Mouse (Mus musculus) lung, embryonic 16.5 days (tissue): ENCODE measurements around the gene Sap18b. TPM values are rescaled to one million over a fixed set of nuclear protein-coding genes. Genes with fewer than 3 reads are reported as not detected.

ENCODE experiments used
- ATAC-seq: fragments of 200-750 bp; cut with Nextera tagmentation; 2 replicates; pipeline ENCODE4 v1.8.0; 2017; ENCODE audit warnings: low read depth, mild to moderate bottlenecking, moderate library complexity
- H3K27ac ChIP-seq: fragments of 300-500 bp; sonication (generic); 2 replicates; pipeline ENCODE4 v1.5.1; 2014; ENCODE audit warnings: mild to moderate bottlenecking, control low read depth, low read length
- H3K27me3 ChIP-seq: fragments of 300-500 bp; sonication (generic); 2 replicates; pipeline ENCODE4 v1.6.1; 2014; ENCODE audit warnings: low read depth, low read length, mixed read lengths; ENCODE audit not compliant: control insufficient read depth, insufficient read depth
- H3K36me3 ChIP-seq: fragments of 300-500 bp; sonication (generic); 2 replicates; pipeline ENCODE4 v1.6.1; 2014; ENCODE audit warnings: low read length; ENCODE audit not compliant: control insufficient read depth, insufficient read depth
- H3K4me1 ChIP-seq: fragments of 300-500 bp; sonication (generic); replicated peaks from 2 replicates; pipeline ENCODE4 v1.6.1; 2014; ENCODE audit warnings: low read length, mixed read lengths; ENCODE audit not compliant: control insufficient read depth, insufficient read depth
- H3K4me2 ChIP-seq: fragments of 300-500 bp; sonication (generic); 2 replicates; pipeline ENCODE4 v1.6.1; 2014; ENCODE audit warnings: low read depth, low read length, control low read depth
- H3K4me3 ChIP-seq: fragments of 300-500 bp; sonication (generic); 2 replicates; pipeline ENCODE4 v1.5.1; 2014; ENCODE audit warnings: mild to moderate bottlenecking, low read length, control low read depth
- H3K9ac ChIP-seq: fragments of 300-500 bp; sonication (generic); 2 replicates; pipeline ENCODE4 v1.6.1; 2014; ENCODE audit warnings: low read length, control low read depth
- H3K9me3 ChIP-seq: fragments of 300-500 bp; sonication (generic); 2 replicates; pipeline ENCODE4 v1.6.1; 2016; ENCODE audit warnings: low read length; ENCODE audit not compliant: control insufficient read depth
- WGBS: fragments of 180-500 bp; shearing (Covaris S2); extraction: QIAGEN DNeasy Blood & Tissue Kit; methylation state at CpG from one replicate; pipeline ENCODE4 v1.1.7; 2014; 5-methylcytosine and 5-hydroxymethylcytosine counted together
- polyA plus RNA-seq: library from polyadenylated mRNA; unstranded; fragments of >200 nt; fragmentation: Nextera tagmentation; extraction: Ambion mirVana; gene quantifications from 2 replicates; pipeline ENCODE4 v1.2.1, GENCODE M21; 2015

Sap18b gene
- polyA plus RNA-seq, 1 experiment from 2014 or later: 339 TPM

DNA sequence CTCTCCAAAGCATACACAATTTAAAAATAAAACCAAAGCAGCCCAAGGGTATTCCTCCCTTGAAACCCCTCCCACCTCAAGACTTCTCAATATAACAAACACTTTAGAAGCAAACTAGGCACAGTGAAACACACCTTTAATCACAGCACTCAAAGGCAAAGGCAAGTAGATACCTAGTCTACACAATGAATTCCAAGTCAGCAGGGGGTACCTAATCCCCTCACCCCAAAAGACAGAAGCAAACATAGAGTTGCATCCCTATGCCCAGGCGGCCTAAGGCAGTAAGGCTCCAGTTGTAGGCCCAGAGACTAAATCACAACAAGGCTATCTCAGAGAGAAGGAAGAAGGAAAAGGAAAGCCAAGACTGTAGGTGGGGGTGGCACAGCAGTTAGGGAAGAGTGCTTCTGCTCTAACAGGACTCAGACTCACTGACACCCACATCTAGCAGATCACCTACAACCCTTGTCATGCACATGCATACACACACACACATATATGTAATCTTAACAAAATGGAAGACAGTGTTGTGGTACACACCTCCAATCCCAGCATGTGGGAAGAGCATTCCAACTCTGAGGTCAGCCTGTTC lies 23.6 kb upstream of the Sap18b start:
- Histone ChIP-seq H3K4me2 (no peak overlapping the region), H3K27me3 (no peaks in the 10 kb centered on the region), H3K9me3 (no peaks in the 10 kb centered on the region), H3K4me3 (no peak overlapping the region), H3K9ac (no peak overlapping the region), H3K4me1 (peaks cover 16% of the 10 kb centered on the region), H3K27ac (no peak overlapping the region), H3K36me3 (no peaks in the 10 kb centered on the region; the same call in 1 of the 2 replicates)
- WGBS: 78% methylated on average over 1 of the region's 1 CpGs
- no peak for ATAC-seq

DNA sequence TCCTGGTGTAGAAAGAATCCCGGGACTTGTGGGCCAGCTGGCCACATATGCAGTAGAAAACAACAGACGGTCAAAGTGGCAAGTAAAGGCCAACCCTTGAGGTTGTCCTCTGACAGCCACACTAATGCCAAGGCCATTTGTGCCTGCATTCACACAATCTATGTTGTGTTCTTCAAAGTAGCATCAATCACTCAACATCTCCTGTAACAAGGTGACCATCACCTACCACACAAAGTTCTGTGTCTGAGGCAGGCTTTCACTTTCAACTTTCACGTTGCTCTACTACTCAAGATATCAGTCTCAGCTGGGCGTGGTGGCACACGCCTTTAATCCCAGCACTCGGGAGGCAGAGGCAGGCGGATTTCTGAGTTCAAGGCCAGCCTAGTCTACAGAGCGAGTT lies 22.9 kb upstream of the Sap18b start:
- Histone ChIP-seq H3K36me3 (no peaks in the 10 kb centered on the region; the same call in 1 of the 2 replicates), H3K27ac (no peak overlapping the region), H3K4me1 (peaks cover 16% of the 10 kb centered on the region), H3K9me3 (no peaks in the 10 kb centered on the region), H3K27me3 (no peaks in the 10 kb centered on the region), H3K4me3 (no peak overlapping the region), H3K4me2 (no peak overlapping the region), H3K9ac (no peak overlapping the region)
- ATAC-seq: no peak
- WGBS: 79% methylated on average over 8 of the region's 8 CpGs

DNA sequence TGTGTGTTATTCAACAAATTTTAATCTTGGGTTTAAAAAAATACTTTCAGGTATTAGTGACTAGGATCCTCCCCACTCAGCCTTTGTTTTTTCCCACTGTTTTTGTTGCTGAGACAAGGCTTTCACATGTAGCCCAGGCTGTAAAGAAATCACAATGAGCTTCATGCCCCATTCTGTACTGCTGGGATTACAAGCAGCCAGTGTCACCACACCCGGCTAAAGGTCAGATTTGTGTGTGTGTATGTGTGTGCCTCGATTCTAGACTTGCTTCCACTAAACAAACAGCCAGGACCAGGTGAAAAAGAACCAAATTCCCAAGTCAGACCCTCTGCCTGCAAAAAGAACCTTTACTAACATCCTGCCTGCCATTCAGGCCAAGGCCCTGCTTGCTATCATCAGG lies 19.7 kb upstream of the Sap18b start:
- 37% methylated on average over 2 of the region's 2 CpGs for WGBS
- H3K27ac ChIP-seq: no peak overlapping the region
- H3K9me3 ChIP-seq: no peaks in the 10 kb centered on the region
- peak overlapping the region; percentile 97 for H3K9ac ChIP-seq
- no peak for ATAC-seq
- H3K4me1 ChIP-seq: peaks cover 22% of the 10 kb centered on the region
- no peaks in the 10 kb centered on the region; the same call in 1 of the 2 replicates for H3K36me3 ChIP-seq
- peak overlapping the region; percentile 94 for H3K4me3 ChIP-seq
- no peaks in the 10 kb centered on the region for H3K27me3 ChIP-seq
- H3K4me2 ChIP-seq: peak overlapping the region; percentile 84

DNA sequence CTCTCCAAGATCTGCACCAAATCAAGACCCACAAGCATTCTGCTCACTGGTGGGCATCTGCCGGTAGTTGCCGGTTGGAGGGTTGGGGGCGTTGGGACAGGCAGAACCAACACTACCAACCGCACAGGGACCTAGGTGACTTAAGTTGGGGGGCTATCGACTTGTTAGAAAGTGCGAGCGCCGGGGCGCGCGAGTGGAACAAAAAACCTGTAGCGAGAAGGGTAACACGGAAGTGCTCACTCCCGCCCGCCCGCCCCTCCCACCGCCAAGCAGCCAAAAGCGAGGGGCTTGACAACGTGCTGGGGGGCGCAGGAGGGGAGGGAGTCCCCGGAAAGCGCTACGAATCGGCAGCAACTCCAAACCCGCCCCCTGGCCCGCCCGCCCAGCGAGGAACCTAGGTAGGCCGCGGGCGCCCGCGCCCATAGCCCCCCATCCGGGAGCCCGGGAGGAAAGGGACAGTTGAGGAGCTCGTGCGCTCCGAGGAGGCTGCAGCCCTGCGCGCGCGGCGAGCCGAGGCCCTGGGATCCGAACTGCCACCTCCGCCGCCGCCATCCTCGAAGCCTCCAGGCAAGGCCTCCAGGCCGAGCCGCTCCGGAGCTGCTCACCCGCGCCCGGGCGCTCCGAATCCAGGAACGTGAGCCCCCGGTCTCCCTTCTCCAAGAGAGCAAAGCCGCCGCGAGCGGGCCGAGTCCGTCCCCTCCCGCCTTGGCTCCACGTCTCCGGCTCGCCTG lies 18.5 kb upstream of the Sap18b start:
- Histone ChIP-seq H3K36me3 (no peaks in the 10 kb centered on the region), H3K9me3 (no peaks in the 10 kb centered on the region), H3K27ac (peak overlapping the region; percentile 96), H3K27me3 (no peaks in the 10 kb centered on the region), H3K4me3 (peak overlapping the region; percentile 94), H3K4me2 (peak overlapping the region; percentile 84), H3K9ac (peak overlapping the region; percentile 97), H3K4me1 (peaks cover 22% of the 10 kb centered on the region)
- 0% methylated on average over 60 of the region's 69 CpGs for WGBS
- ATAC-seq: peak; percentile 1

DNA sequence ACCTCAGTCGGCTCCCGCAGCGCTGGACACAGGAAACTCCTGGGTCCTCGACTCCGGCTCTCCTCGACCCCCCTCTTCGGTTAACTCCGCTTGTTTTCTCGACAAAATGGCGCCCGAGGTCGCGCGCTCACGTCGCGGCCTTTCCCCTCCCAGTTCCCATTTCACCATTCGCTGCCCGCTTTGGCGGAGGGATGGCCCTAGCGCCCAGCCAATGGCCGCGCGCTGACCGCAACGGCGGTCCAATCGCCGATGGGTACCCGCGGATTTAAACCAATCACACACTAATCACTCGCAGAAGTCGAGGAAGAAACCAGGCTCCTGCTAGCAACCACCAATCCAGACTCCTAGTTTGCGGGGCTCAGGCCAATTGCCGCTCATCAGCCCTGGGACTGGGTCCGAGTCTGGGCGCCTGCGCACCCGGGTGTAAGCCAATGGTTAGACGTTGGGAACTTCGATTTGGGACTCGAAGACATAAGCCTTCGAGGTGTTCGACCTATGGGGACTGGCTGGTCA lies 17.8 kb upstream of the Sap18b start, which contains the start of gene Cnot1:
Cnot1 (minus strand) TSS at position 134 of the 513 bp plus-strand sequence.
- ATAC-seq: peak; percentile 95
- Histone ChIP-seq H3K36me3 (no peaks in the 10 kb centered on the region), H3K27ac (peak within 1 kb of the TSS; percentile 96), H3K4me1 (peaks cover 22% of the 10 kb centered on the region), H3K9me3 (no peaks in the 10 kb centered on the region), H3K4me2 (peak within 1 kb of the TSS; percentile 84), H3K4me3 (peak within 1 kb of the TSS; percentile 94), H3K27me3 (no peaks in the 10 kb centered on the region), H3K9ac (peak within 1 kb of the TSS; percentile 97)
- WGBS: under 1% methylated on average over 44 of the region's 44 CpGs

DNA sequence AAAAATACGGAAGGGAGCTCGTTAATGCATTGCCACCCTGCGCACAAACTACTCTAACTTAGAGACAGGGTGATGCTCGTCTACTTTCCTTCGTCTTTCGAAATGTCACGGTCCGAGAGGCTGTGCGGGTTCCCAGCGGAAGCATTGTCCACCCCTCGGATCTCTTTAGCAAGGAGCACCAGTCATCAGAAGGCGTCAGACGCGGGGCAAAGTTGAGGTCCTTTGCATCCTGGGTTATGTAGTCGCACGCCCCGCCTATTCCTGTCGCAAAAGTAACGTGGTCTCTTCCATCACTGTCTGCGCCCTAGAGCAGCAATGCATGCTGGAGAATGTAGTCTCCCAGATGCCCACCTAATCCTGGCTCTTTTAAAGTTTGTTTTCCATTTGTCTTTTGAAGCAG lies 17.3 kb upstream of the Sap18b start:
- Histone ChIP-seq H3K27me3 (no peaks in the 10 kb centered on the region), H3K9ac (peak overlapping the region; percentile 62), H3K27ac (peak overlapping the region; percentile 96), H3K4me1 (peaks cover 22% of the 10 kb centered on the region), H3K9me3 (no peaks in the 10 kb centered on the region), H3K4me3 (peak overlapping the region; percentile 94), H3K36me3 (no peaks in the 10 kb centered on the region), H3K4me2 (peak overlapping the region; percentile 69)
- 0% methylated on average over 20 of the region's 20 CpGs for WGBS
- peak; percentile 93 for ATAC-seq

DNA sequence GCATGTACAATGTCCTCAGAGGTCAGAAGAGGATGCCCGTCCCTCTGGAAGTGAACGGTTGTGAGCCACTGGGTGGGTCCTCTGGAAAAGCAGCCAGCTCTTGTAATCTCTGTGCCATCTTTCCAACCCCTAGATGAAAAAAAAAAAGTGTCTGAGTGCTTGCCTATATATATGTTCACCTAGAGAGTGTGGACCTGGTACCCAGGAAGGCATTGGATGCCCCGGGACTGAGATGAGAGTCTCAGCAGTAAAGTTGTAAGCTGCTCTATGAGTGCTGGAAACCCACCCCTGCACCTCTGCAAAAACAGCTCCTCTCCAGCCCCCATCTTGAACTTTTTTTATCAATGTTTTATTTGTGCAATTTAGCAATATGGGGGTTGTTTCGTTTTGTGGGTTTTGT lies 16.5 kb upstream of the Sap18b start:
- no peak overlapping the region for H3K9ac ChIP-seq
- H3K4me2 ChIP-seq: no peak overlapping the region
- H3K4me3 ChIP-seq: no peak overlapping the region
- H3K9me3 ChIP-seq: no peaks in the 10 kb centered on the region
- H3K27me3 ChIP-seq: no peaks in the 10 kb centered on the region
- no peak for ATAC-seq
- no peak overlapping the region for H3K27ac ChIP-seq
- no peaks in the 10 kb centered on the region for H3K36me3 ChIP-seq
- H3K4me1 ChIP-seq: peaks cover 22% of the 10 kb centered on the region
- 80% methylated on average over 4 of the region's 4 CpGs for WGBS

DNA sequence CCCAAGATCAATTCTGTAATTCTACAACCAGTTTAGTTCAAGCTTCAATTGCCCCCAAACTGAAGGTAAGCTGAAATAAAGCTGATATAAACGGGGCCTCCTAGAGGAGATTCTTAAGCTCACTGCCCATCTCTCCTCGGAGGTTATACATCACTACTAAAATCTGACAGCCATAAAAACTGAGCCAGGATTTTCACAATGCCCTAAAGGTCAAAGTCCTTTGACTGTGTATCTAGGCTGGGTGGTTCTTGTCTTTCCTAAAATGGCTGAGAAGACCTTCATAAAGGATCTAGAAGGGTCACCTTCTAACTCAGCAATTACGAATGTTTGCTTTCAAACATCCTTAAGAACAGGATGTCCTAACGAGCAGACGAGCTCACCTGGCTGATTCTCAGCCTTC lies 16.0 kb upstream of the Sap18b start:
- H3K4me2 ChIP-seq: no peak overlapping the region
- H3K4me1 ChIP-seq: peaks cover 22% of the 10 kb centered on the region
- 59% methylated on average over 5 of the region's 5 CpGs for WGBS
- no peaks in the 10 kb centered on the region for H3K9me3 ChIP-seq
- H3K9ac ChIP-seq: no peak overlapping the region
- no peaks in the 10 kb centered on the region for H3K36me3 ChIP-seq
- no peaks in the 10 kb centered on the region for H3K27me3 ChIP-seq
- H3K27ac ChIP-seq: no peak overlapping the region
- ATAC-seq: no peak
- H3K4me3 ChIP-seq: no peak overlapping the region

DNA sequence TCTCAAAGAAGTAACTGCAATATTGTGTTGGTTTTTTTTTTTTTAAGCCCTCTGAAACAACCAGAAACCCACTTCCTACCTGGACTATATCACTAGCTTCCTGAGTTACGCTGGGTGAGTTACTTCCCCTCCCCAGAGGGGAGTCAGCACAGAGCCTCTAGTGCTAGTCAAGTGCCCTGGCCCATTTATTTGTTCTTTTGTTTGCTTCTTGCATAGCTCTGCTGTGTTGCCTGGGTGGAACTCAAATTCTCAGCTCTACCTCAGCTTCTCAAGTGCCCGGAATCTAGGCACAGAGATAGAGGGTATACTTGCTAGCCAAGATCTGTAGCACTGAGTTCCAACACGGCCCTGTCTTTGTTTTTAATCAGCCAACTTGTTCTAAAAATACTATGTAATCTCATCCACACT lies 15.0 kb upstream of the Sap18b start:
- H3K4me1 ChIP-seq: peaks cover 14% of the 10 kb centered on the region
- 30% methylated on average over 3 of the region's 3 CpGs for WGBS
- no peak overlapping the region for H3K9ac ChIP-seq
- H3K27me3 ChIP-seq: no peaks in the 10 kb centered on the region
- H3K27ac ChIP-seq: peak overlapping the region; percentile 76
- H3K4me3 ChIP-seq: no peak overlapping the region
- no peaks in the 10 kb centered on the region for H3K36me3 ChIP-seq
- ATAC-seq: peak; percentile 15
- no peak overlapping the region for H3K4me2 ChIP-seq
- no peaks in the 10 kb centered on the region for H3K9me3 ChIP-seq
